Mouse (Mus musculus) lung, postnatal 0 days (tissue): ENCODE data around the gene Cep128. TPM values are rescaled to one million over a fixed set of nuclear protein-coding genes. Genes with fewer than 3 reads are reported as not detected.
"Not testable (repeated sequence)": the region's sequence is repeated elsewhere in the genome, so short reads cannot be mapped to it uniquely, and the experiment has no call there.

Experiments used
- ATAC-seq: fragments of 200-750 bp; cut with Nextera tagmentation; 2 replicates; pipeline ENCODE4 v1.8.0; 2017; ENCODE audit warnings: moderate library complexity
- DNase-seq: peaks from one replicate; pipeline ENCODE4 v3.0.0-alpha.2; 2016; ENCODE audit warnings: low spot score
- H3K27ac ChIP-seq: fragments of 300-500 bp; sonication (generic); 2 replicates; pipeline ENCODE4 v1.5.1; 2014; ENCODE audit warnings: antibody characterized with exemption, mild to moderate bottlenecking, low read length, mixed read lengths
- H3K27me3 ChIP-seq: fragments of 300-500 bp; sonication (generic); replicated peaks from 2 replicates; pipeline ENCODE4 v1.6.1; 2014; ENCODE audit warnings: low read length, mixed read lengths; ENCODE audit not compliant: insufficient read depth
- H3K36me3 ChIP-seq: fragments of 300-500 bp; sonication (generic); 2 replicates; pipeline ENCODE4 v1.6.1; 2014; ENCODE audit warnings: low read length, mixed read lengths; ENCODE audit not compliant: insufficient read depth
- H3K4me1 ChIP-seq: fragments of 300-500 bp; sonication (generic); 2 replicates; pipeline ENCODE4 v1.6.1; 2014; ENCODE audit warnings: antibody characterized with exemption, low read depth, low read length, mixed read lengths; ENCODE audit not compliant: insufficient read depth
- H3K4me2 ChIP-seq: fragments of 300-500 bp; sonication (generic); replicated peaks from 2 replicates; pipeline ENCODE4 v1.6.1; 2014; ENCODE audit warnings: low read depth, mild to moderate bottlenecking, low read length, moderate library complexity, mixed read lengths
- H3K4me3 ChIP-seq: fragments of 300-500 bp; sonication (generic); 2 replicates; pipeline ENCODE4 v1.5.1; 2014; ENCODE audit warnings: low read depth, low read length
- H3K9ac ChIP-seq: fragments of 300-500 bp; sonication (generic); replicated peaks from 2 replicates; pipeline ENCODE4 v1.6.1; 2014; ENCODE audit warnings: low read depth, mild to moderate bottlenecking
- H3K9me3 ChIP-seq: fragments of 300-500 bp; sonication (generic); 2 replicates; pipeline ENCODE4 v1.6.1; 2016; ENCODE audit warnings: low read length, mixed read lengths
- CTCF ChIP-seq: IDR thresholded peaks from 2 replicates; pipeline ENCODE4 v1.5.1; 2016; ENCODE audit warnings: antibody characterized with exemption, mild to moderate bottlenecking
- EP300 ChIP-seq: IDR thresholded peaks from 2 replicates; pipeline ENCODE4 v1.6.1; 2016; ENCODE audit warnings: antibody characterized with exemption, mild to moderate bottlenecking, control low read depth
- WGBS: fragments of 180-500 bp; shearing (Covaris S2); extraction: QIAGEN DNeasy Blood & Tissue Kit; methylation state at CpG from one replicate; pipeline ENCODE4 v1.1.7; 2014; 5-methylcytosine and 5-hydroxymethylcytosine counted together
- polyA plus RNA-seq: library from polyadenylated mRNA; unstranded; fragments of >200 nt; fragmentation: Nextera tagmentation; extraction: Ambion mirVana; gene quantifications from 2 replicates; pipeline ENCODE4 v1.2.1, GENCODE M21; 2015

Gene Cep128
- polyA plus RNA-seq, 1 experiment from 2014 or later: 2.4 TPM

DNA sequence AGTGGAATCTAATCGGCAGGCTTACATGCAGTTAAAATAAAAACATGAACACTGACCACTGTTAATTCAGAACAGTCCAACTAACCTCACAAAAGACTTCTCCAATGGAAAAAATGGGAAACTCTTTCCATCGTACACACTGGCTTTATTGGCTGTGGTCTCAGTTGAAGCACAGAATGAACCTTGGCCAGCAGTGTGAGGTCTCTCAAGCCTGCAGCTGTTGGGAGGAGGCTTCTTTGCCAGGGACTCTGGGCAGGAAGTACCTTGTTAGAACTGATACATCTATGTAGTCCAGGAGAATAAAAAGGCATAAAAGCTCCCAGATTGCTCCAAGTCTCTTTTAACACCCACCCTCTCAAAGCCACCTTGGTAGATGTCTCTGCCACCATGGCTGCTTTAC, 390.9 kb downstream of the Cep128 start:
- no peaks in the 10 kb centered on the region for H3K27me3 ChIP-seq
- no peak overlapping the region for H3K4me3 ChIP-seq
- H3K9ac ChIP-seq: no peak overlapping the region
- H3K36me3 ChIP-seq: no peaks in the 10 kb centered on the region
- DNase-seq (no peak), ATAC-seq (no peak)
- TF ChIP-seq EP300: no peak
- TF ChIP-seq CTCF: no peak
- H3K9me3 ChIP-seq: no peaks in the 10 kb centered on the region
- WGBS: 77% methylated on average over 2 of the region's 2 CpGs
- no peak overlapping the region for H3K27ac ChIP-seq
- no peaks in the 10 kb centered on the region for H3K4me1 ChIP-seq
- no peak overlapping the region for H3K4me2 ChIP-seq

DNA sequence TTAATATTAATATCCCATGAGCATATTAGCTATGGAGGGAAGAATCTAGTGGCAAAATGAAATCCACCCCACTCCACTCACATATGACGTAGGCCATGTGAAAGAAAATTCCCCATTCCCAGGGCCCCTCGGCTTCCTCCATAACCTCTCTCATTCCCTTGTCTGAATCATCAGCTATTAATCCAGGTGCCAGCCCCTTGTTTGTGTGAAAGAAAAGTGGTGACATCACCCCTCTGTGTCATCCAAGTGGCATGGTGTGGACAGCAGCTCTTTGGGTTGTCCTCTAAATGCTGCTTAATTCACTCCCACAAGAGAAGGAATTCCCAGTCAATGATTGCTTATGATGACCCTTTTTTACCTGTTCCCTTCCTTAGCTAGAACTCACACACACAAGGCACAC, 396.4 kb downstream of the Cep128 start:
- Histone ChIP-seq H3K36me3 (no peaks in the 10 kb centered on the region), H3K4me3 (no peak overlapping the region), H3K4me1 (no peaks in the 10 kb centered on the region), H3K27ac (no peak overlapping the region), H3K9ac (no peak overlapping the region), H3K4me2 (no peak overlapping the region), H3K9me3 (no peaks in the 10 kb centered on the region), H3K27me3 (no peaks in the 10 kb centered on the region)
- TF ChIP-seq EP300 (no peak), CTCF (no peak)
- DNase-seq: no peak
- no peak for ATAC-seq
- 81% methylated on average over 2 of the region's 2 CpGs for WGBS

DNA sequence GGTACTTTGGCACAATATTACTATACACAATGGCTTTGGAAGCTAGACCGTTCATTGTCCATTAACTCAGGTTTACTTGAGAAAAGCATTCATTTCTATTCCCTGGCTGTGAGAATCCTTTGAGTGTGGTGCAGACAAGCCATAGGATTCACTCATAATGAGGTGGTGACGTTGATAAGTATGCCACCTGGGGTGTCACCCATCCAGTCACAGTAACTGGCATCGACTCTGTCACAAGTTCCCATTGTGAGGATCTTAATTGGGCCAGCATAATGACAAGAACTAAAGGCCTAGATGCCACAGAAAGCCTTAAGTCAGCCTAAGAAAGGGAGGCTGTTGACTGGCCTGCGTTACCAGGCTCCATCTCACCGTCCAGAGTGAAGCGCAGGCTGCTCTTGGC, 396.9 kb downstream of the Cep128 start:
- Histone ChIP-seq H3K36me3 (no peaks in the 10 kb centered on the region), H3K9me3 (no peaks in the 10 kb centered on the region), H3K4me3 (no peak overlapping the region), H3K27me3 (no peaks in the 10 kb centered on the region), H3K27ac (no peak overlapping the region), H3K4me2 (no peak overlapping the region), H3K9ac (no peak overlapping the region), H3K4me1 (no peaks in the 10 kb centered on the region)
- TF ChIP-seq EP300 (no peak), CTCF (no peak)
- DNase-seq: no peak
- 82% methylated on average over 6 of the region's 6 CpGs for WGBS
- ATAC-seq: no peak

DNA sequence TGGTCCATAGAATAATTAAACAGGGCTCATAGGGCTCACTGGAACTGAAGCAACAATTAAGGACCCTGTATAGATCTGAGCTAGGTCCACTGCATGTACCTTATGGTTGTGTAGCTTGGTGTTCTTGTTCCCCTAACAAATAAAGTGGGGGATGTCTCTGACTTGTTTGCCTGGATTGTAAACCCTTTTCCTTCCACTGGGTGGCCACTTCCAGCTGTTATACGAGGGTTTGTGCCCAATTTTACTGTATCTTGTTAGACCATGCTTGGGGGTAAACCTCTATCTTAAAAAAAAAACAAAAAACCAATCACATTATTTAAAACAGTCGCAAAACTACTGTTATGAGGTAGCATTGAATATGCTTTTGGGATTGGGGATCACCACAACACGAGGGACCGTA, 402.2 kb downstream of the Cep128 start:
- H3K9me3 ChIP-seq: no peaks in the 10 kb centered on the region
- ATAC-seq (no peak), DNase-seq (no peak)
- WGBS: 87% methylated on average over 4 of the region's 4 CpGs
- H3K27me3 ChIP-seq: no peaks in the 10 kb centered on the region
- no peak overlapping the region for H3K27ac ChIP-seq
- H3K4me2 ChIP-seq: no peak overlapping the region
- no peaks in the 10 kb centered on the region for H3K36me3 ChIP-seq
- TF ChIP-seq CTCF (no peak), EP300 (no peak)
- H3K4me1 ChIP-seq: no peaks in the 10 kb centered on the region
- no peak overlapping the region for H3K4me3 ChIP-seq
- no peak overlapping the region for H3K9ac ChIP-seq

DNA sequence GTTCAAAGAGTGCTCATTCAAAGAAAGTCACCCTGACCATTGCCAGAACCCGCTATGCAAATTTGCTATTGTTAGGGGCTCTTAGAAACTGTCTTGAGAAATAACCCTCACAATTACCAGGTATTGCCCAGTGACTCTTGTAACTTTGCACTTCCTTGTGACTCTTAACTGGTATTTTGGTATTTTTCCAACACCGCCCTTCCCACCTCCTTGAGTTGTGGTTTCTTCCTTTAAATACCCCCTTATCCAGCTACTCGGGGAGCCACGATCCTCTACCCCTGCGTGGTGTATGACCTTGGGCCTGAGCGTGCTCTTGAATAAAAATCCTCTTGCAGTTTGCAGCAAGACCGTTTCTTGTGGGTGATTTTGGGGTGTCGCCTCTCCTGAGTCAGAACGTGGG, 407.8 kb downstream of the Cep128 start:
- H3K9me3 ChIP-seq, H3K27ac ChIP-seq, H3K4me2 ChIP-seq, H3K36me3 ChIP-seq, ATAC-seq, H3K9ac ChIP-seq, DNase-seq, H3K27me3 ChIP-seq, H3K4me1 ChIP-seq, H3K4me3 ChIP-seq: not testable (repeated sequence)
- 80% methylated on average over 9 of the region's 9 CpGs for WGBS

DNA sequence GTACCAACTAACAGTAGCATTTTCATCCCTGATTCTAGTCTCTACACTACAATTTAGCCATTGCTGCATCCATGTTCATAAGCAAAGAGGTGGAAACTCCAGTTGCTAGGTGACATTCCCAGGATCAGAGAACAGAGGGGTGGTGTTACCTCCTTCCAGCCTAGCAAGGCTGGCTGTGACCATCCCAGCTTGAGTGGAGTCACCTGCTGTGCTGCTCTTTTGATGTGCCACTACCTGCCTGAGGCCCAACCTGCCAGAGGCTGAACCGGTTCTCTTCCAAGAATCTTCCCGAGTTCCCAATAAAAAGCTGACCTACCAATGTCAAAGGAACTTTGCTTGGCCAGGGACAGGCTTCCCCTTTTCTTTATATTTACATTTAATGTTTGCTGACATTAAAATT, 408.8 kb downstream of the Cep128 start:
- H3K9me3 ChIP-seq: no peaks in the 10 kb centered on the region
- H3K9ac ChIP-seq: no peak overlapping the region
- ATAC-seq (no peak), DNase-seq (no peak)
- no peak for TF ChIP-seq EP300
- TF ChIP-seq CTCF: no peak
- H3K4me2 ChIP-seq: no peak overlapping the region
- 28% methylated on average over 2 of the region's 2 CpGs for WGBS
- no peak overlapping the region for H3K27ac ChIP-seq
- no peaks in the 10 kb centered on the region for H3K27me3 ChIP-seq
- H3K4me1 ChIP-seq: no peaks in the 10 kb centered on the region
- H3K4me3 ChIP-seq: no peak overlapping the region
- no peaks in the 10 kb centered on the region for H3K36me3 ChIP-seq

DNA sequence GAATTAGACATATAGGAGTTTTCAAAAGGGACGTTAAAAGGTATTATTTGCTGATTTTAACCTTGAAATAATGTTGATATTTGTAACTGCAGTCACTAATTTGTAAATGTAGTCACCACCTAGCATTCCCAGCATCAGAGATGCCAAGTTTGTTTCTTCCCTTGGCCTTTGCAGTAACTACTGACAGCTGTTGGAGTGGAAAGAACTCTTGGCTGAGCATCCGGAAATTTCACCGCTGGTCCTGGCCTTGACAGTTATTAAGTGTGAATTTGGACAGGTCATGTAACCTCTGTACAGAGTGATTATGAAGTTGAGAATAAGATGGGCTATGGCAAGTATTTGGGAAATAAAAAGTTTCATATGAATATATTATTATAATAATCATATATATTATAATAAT, 413.1 kb downstream of the Cep128 start:
- Histone ChIP-seq H3K27me3 (no peaks in the 10 kb centered on the region), H3K27ac (no peak overlapping the region), H3K9me3 (no peaks in the 10 kb centered on the region), H3K4me1 (no peaks in the 10 kb centered on the region), H3K9ac (no peak overlapping the region), H3K4me2 (no peak overlapping the region), H3K36me3 (no peaks in the 10 kb centered on the region), H3K4me3 (no peak overlapping the region)
- no peak for TF ChIP-seq EP300
- TF ChIP-seq CTCF: no peak
- DNase-seq (no peak), ATAC-seq (no peak)
- WGBS: 67% methylated on average over 3 of the region's 3 CpGs
